Mouse (Mus musculus) C2C12 (cell line): Measurements from ENCODE around the gene Pex10.

Experiments used
- CTCF ChIP-seq: IDR thresholded peaks from one replicate; pipeline ENCODE4 v1.5.1; 2011; ENCODE audit not compliant: control insufficient read depth, insufficient read depth, insufficient read length
- MYOD1 ChIP-seq: IDR thresholded peaks from one replicate; pipeline ENCODE4 v1.6.1; 2011; ENCODE audit warnings: low read depth; ENCODE audit not compliant: control insufficient read depth, insufficient read length
- MYOG ChIP-seq: IDR thresholded peaks from one replicate; pipeline ENCODE4 v1.6.1; 2011; ENCODE audit not compliant: control insufficient read depth, insufficient read length; ENCODE audit errors: extremely low read depth
- USF1 ChIP-seq: IDR thresholded peaks from one replicate; pipeline ENCODE4 v1.6.1; 2011; ENCODE audit warnings: low read depth, mild to moderate bottlenecking, control low read depth, moderate library complexity

DNA sequence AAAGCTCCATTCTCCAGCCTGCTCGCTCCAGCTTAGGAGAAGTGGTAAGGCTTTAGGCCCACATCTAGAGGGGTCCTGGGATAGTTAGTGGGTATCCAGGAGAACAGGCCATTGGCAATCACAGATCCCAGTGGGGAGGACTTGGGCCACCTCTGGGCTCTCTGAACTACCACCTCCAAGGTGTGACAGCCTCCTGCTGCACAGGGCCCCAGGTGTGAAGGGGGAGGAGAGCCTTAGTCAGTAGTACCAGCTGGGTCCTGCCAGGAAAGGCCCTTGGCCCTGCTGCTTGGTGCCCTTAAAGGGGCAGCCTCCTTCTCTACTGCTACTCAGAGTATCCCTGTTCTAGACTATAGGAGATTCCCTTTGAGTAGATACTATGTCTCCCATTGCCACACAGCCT, 46.7 kb upstream of the Pex10 start:
- TF ChIP-seq MYOG (no peak), USF1 (no peak), CTCF (no peak), MYOD1 (no peak)
